Mouse (Mus musculus) neutrophil, adult 5-6 weeks (primary cell): ENCODE data around the gene Slc12a6. TPM values are rescaled to one million over a fixed set of nuclear protein-coding genes. Genes with fewer than 3 reads are reported as not detected.
"Not testable (repeated sequence)": the region's sequence is repeated elsewhere in the genome, so short reads cannot be mapped to it uniquely, and the experiment has no call there.

ENCODE experiments used
- ATAC-seq: fragments of 151-379, 151-347 bp; 2 replicates; pipeline ENCODE4 v1.8.0; 2017; ENCODE audit warnings: mild to moderate bottlenecking, moderate TSS enrichment; ENCODE audit not compliant: insufficient number of reproducible peaks, poor library complexity, low FRiP score, severe bottlenecking; ENCODE audit errors: extremely low read depth
- total RNA-seq: library from RNA; stranded (forward); fragments of 200-1000 nt; gene quantifications from 2 replicates; pipeline ENCODE4 v1.2.3, GENCODE M21; 2017

The Slc12a6 gene
- total RNA-seq, 1 experiment from 2014 or later = 406 TPM

DNA sequence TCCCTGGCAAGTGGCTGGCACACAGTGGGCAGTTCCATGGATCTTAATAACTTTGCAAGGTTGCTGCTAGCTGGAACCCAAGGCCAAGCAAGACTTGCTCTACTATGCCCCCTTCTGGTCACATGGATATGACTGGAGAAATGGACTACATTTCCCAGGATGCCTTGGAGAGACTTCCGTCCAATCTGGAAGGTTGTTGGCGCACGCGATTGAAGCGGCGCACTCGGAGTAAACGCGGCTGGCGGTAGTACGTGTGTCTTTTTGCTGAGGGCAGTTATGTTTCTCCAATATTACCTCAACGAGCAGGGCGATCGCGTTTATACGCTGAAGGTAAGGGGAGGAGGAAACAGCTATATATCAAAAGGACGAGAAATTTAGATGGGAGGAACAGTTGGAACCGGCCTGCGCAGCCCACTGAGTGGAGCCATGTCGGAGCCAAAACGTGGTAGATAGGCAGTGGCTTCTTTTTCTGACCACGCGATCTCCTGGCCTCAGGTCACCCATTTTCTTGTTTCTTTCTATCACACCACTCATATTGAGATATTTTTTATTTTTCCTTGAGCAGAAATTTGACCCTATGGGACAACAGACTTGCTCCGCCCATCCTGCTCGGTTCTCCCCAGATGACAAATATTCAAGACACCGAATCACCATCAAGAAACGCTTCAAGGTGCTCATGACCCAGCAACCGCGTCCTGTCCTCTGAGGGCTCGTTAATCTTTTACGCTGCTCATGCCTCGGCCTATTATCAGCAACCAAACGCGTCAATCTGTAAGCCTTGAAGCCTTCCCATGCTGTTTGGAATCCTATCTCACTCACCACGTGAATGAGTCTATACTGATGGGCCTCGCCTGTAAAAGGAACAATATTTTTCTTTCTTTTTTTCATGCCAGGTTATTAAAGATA lies 3.6 kb upstream of the Slc12a6 start, which contains the start of gene Nop10:
Gene Nop10 (plus strand): TSS at position 179 of the 906 bp plus-strand sequence.
- ATAC-seq = peak; percentile 63

DNA sequence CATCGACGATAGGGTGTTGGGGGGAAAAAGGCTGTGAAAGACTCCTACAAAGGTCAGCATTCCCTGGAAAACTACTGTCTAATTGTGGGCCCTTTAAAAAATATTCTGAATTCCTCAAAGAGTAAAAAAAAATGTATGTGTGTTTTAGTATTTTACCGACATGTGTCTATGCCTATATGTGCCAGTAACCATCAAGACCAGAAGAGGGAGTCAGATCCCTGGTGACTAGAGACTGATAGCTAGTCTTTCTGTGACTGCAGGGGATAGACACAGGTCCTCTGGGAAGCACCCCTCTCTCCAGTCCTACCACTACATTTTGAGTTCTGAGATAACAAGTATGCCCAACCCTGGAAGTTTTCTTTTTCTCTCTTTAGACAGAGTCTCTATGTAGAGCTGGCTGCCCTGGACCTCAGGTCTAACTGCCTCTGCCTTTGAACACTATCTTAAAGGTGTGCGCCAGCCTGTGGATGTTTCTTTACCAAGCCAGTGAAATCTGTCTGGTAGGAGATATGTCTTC lies 2.8 kb upstream of the Slc12a6 start:
- ATAC-seq = no peak

DNA sequence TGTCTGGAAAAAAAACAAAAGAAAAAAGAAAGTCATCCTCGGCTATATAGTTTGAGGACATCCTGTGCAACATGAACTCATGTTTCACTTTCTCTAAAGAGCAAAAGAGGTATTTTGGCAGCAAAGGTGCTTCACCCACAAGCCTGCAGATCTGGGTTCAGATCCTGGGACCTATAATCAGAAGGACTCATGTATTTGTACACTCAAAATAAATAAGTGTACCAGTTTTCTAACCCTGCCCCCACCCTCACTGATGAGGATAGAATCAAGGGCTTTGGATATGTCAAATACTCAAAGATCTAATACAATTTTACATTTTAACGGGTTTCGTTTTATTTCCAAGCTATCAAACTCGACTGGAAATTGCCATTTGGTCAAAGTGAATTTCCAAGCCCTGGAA lies 1.3 kb upstream of the Slc12a6 start:
- no peak for ATAC-seq

DNA sequence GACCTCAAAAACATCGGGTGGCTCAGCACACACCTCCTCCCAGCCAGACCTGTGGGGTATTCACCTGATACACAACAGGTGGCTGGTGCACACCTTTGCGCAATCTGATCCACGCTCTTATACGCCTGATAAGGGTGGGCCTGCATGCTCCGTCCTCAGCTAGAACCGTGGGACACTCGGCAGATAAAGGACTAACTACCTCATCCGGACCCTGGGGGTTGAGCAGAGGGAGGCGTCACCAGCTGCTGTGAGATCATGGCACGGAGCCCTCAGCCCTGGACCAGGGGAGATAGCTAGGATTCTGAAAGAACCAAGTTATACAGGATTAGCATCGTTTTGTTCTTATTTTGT lies 592 bp downstream of the Slc12a6 start, which contains the start of gene Gm21985:
Gene Gm21985 (plus strand): TSS at position 73 of the 351 bp plus-strand sequence.
- ATAC-seq = peak; percentile 32; the same call in 1 of the 2 replicates

DNA sequence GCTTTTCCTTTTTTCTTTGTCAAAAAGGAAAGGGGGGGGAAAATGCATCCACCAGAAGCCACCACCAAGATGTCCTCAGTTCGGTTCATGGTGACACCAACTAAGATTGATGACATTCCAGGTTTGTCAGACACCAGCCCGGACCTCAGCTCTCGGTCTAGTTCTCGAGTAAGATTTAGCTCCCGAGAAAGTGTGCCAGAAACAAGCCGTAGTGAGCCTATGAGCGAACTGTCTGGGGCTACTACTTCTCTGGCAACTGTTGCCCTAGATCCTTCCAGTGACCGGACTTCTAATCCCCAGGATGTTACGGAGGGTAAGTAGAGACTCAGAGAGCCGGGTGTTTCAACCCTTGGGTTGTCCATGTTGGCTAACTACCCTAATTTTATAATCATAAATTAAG lies 1.2 kb downstream of the Slc12a6 start:
- no peak for ATAC-seq

DNA sequence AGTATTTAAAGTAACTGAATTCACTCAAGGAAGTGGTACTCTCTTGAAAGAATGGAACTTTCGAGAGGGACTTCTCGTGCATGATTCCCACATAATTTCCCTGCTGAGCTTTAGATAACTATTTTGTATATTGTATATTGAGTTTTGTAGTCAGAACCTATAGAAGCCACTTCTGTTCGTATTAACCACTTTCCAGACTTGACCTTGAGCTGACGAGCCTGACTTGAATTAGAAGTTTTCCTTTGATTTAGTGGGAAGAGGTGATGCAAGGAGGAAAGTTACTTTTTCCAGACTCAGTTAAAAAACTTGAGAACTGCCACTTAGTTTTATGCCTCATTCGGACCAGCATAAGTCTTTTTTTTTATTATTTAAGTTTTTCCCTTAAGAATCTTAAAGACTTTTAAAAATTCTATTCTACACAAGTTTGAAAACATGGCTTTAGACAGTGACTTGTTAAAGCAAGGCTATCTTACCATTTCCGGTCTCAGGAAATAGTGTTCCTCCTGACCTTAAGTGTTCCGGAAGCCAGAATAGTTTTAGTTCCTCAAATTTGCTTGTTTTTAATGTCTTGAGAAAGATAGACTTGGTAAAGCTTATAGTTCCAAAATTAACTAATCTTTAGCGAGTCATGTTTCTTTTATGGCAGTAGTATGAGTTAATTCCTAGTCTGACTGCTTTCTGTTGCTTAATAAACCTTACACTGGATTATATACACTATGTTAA lies 2.1 kb downstream of the Slc12a6 start:
- ATAC-seq = peak; percentile 42; the same call in 1 of the 2 replicates

DNA sequence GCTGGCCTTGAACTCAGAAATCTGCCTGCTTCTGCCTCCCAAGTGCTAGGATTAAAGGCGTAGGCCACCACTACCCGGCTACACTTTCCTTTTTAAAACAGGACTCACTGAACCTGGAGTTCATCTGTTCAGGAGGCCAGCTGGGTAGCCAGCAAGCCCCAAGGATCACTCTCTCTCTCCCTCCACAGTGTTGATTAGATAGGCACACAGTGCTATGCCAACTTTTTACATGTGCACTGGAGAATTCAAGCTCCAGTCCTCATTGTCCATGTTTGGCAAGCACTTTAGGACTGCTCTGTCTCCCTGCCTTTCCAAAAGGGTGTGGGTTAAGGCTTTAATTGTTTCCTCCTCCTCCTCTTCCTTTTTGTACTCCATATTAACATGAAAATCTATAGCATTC lies 4.4 kb downstream of the Slc12a6 start:
- ATAC-seq = no peak

DNA sequence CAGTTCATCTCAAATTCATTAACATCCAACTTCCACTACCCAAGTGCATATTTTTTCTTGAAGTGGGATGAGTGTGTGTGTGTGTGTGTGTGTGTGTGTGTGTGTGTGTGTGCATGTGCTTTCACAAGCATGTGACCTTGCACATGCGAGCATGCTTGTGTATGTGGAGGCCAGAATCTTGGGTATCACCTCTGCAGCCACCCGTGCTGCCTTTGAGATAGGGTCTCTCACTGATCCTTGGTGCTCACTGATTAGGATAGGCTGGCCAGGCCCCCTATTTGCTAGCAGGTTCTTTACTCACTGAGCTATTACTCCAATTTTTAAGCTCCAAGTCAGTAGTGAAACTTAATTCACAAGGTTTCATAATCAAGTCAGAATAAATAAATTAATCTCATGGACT lies 7.3 kb downstream of the Slc12a6 start:
- ATAC-seq = no peak

DNA sequence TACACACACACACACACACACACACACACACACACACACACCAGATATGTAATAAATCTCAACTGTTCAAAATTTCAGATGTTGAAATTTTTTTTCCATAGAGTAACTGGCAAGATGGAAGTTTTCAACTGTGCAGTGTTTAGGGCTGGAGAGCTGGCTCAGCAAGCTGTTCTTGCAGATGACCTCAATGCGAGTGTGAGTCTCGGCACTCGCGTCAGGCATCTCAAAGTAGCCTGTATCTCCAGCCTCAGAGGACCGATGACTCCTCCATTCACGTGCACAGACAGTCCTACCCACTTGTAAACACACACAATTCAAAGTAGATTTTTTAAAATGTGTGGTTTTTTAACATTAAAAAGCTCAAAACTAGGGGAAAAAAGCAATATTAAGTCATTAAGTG lies 7.8 kb downstream of the Slc12a6 start:
- no peak for ATAC-seq

DNA sequence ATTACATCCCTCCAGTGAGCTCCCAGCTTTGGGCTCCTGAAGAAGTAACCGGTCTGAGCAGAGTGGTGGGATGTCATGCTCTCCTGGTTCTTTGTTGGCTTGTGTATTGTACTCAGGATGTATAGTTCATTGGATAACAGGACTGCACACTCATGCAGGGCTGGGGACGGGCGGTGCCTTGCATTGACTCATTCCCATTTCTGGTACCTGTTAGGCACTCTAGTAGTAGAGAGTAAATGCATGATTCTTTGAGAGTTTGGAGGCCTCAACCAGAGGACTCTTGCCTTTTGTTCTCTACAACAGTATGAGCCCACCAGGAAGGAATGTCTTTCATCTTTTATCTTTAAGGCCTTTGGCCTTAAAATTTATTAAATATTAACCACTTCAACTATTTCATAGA lies 11.2 kb downstream of the Slc12a6 start:
- 0 out of 2 replicates have a peak, but pooled peaks have one; percentile 13 for ATAC-seq

DNA sequence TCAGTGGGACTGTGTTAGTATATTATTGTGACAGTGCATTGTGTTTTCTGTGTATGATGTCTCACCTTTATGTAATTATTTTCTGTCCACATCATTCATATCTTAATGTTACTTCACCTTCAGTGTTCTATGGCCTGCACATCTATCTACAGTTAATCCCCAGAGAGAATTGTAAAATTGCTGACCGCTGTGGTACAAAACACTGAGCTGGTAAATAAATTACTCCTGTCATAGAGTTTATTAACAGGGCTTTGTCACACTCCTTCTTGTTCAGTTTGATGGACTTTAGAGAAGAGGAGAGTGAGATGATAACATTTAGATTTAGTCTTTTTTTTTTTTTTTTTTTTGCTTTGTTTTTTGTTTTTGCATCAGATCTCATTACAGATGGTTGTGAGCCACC lies 17.2 kb downstream of the Slc12a6 start:
- ATAC-seq = no peak

DNA sequence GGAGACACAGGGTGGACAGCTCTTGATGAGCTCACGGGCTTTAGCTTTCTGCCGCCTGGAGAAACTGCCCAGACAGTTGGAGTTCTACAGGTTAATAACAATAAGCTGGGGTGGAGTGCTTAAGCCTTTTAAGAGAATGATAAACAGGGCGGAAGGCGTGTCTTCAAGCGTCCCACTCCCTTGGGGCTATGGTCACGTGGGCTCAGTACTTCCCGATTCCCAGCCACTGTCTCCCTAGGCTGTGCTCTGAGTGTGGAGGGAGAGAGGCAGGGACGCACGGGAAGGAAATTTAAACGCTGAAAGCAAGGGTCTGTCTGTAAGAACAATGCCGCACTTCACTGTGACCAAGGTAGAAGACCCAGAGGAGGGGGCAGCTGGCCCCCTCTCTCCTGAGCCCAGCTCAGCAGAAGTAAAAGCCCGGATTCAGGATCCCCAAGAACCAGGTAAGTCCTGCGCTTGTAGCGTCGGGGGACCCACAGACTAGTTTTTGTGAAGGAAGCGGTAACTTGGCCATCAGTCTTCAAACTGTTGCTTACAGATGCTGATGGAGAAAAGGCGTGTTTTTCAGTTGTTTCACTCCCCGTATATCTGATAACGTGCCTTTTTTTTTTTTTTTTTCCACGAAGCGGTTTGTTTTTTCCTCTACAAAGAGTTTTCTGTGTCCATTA lies 18.9 kb downstream of the Slc12a6 start:
- peak; percentile 30; the same call in 1 of the 2 replicates for ATAC-seq

DNA sequence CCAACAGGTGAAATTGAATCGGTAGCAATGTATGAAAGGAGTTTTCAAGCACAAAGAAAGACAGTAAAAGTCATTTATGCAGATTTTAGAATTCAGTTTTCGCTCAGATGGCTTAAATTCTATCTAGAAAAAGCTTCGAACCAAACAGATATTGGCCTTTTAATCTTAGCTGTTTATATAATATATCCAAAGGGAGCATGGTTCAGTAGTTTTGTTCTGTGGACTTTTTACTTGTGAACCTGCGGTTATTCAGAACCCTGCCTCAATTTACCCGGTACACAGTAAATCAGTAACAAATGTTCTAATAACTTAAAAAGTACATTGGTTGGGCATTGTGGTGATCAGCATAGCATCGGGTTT lies 19.4 kb downstream of the Slc12a6 start:
- ATAC-seq = no peak

DNA sequence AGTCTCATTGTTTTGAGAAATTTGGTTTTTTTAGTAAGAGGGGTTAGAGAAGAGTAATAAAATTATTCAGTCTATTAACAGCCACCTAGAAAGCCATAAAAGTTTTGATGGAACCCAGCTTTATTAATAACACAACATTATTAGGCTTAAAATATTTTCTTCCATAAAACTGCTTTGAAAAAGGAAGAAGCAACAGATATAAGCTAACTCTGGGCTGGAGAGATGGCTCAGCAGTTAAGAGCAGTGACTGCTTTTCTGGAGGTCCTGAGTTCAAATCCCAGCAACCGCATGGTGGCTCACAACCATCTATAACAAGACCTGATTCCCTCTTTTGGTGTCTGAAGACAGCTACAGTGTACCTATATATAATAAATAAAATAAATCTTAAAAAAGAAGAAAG lies 20.4 kb downstream of the Slc12a6 start:
- ATAC-seq = not testable (repeated sequence)

DNA sequence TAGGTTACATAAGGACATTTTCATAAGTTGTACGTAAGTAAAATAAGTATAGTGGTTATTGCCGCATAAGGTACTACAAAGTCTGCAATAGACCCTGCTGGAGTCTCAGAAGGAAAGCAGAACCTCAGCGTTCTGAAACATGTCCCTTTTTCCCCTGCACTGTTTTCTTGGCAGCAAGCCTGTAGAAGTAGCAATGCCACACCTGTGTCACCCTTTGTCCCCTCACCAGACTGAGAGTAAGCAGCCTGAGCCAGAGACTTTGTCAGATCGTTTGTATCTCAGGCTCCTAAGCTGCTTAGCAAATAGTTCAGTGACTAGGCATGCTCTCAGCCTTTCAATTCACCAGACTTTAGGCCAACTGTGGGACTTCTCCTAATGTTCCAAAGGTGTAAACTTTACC lies 21.4 kb downstream of the Slc12a6 start:
- no peak for ATAC-seq

DNA sequence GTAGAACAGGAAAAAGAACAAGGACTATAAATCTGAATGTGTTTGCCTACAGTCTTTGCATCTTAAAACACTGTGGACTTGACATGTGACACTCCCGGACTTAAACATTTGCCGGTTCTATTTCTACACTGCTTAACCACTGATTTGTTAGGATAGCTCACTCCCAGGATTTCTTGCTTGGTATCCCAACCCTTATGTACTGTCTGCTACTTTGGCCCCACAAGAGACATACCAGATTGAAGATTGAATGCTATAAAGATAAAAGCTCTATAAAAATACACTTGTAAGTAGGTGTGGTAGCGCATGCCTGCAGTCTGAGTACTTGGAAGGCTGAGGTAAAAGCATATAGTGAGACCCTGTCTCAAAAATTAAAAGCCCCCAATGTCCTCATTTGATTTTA lies 23.9 kb downstream of the Slc12a6 start:
- ATAC-seq = no peak

DNA sequence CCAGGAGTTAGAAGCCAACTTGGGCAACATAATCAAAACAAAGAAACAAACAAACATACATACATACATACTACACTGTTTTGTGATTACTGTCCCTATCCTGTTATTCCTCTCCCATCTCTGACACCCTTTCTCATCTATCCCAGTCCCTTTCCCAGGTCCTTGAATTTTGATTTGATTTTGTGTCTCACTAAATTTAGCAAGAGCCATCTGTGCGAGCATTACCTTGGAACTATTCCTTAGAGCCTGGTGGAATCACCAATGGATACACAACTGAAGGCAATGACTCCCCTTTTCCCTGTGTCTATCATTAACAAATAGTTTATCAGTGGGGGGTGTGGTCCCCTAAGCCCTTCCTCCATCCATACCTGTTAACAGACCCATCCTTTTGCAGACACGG lies 27.2 kb downstream of the Slc12a6 start:
- no peak for ATAC-seq

DNA sequence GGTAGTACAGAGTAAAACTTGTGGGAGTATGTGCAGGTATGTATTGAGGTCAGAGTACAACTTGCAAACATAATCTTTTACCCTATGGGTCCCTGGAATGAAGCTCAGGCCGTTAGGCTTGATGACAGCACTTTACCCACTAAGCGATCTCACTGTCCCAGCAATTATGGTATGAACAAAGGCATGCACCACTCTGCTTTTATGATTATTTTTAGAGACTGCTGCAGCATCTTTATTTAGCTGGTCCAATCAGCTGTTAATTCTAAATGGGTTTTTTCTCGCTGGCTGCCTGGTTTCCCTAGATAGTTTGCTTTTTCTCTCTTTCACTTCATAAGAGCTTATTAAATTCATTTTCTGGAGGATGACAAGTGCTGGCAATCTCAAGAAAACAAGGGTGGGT lies 30.6 kb downstream of the Slc12a6 start:
- ATAC-seq = no peak

DNA sequence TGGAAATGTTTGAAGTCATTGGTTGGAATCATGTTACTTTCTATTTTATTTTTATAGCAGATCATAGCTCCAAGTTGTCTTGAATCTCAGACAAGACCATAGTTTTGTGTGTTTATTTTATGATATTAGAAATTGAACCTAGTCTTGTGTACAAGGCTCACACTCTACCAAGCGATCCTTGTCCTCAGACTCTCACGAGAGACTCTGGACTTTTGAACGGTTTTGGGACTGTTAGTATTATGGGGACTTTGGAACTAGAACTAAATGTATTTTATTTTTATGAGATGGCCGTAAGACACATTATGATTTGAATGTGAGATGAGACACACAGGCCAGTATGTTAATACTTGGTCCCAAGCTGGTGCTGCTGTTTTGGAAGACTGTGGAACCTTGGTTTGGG lies 32.6 kb downstream of the Slc12a6 start:
- no peak for ATAC-seq
